Mouse (Mus musculus) heart, postnatal 10 days (tissue): ENCODE results near the gene Anapc15. TPM values are rescaled to one million over a fixed set of nuclear protein-coding genes. Genes with fewer than 3 reads are reported as not detected.

Experiments used
- DNase-seq, 2 experiments: peaks; one replicate each; pipeline ENCODE4 v3.0.0; 2021
- intact Hi-C: fragments of 180-260 bp; cut with DNase I; formaldehyde crosslinking; loops from one replicate; pipeline ENCODE4 v1.15.1; 2025
- total RNA-seq, 2 experiments: library from RNA; stranded (reverse); gene quantifications; 2 replicates each; pipeline ENCODE4 v1.2.3; 2021

Anapc15 gene
- 10 to 100 TPM; 21.5 to 28.7 TPM for total RNA-seq

- intact Hi-C loops = no loop called here
Measured at GRCm38 (mm10) chr7:101863415-101863814, at the start of gene Anapc15. Gene Anapc15, plus strand, starts transcription at chr7:101863715.

GRCm38 (mm10) chr7:101817861-101818401, 45.6 kb upstream of the Anapc15 start, which contains the start of gene Phox2a:
Gene Phox2a, plus strand, starts transcription at chr7:101818313.
- DNase-seq = no peak
- intact Hi-C loops = no loop called here

More at GRCm38 (mm10) chr7:101863415-101863814, at the start of gene Anapc15:
- DNase-seq = no peak

- intact Hi-C loops = loop anchor here (5.0 kb wide), 1 partner anchor 143 kb away; no protein-coding TSS in a partner anchor
- DNase-seq = no peak
Measured at GRCm38 (mm10) chr7:101820295-101821030, 43.1 kb upstream of the Anapc15 start.

GRCm38 (mm10) chr7:101821571-101822501, 41.7 kb upstream of the Anapc15 start:
- intact Hi-C loops = loop anchor here (5.0 kb wide), 1 partner anchor 145 kb away; no protein-coding TSS in a partner anchor

GRCm38 (mm10) chr7:101822836-101823757, 40.4 kb upstream of the Anapc15 start:
- DNase-seq = peak; percentile 40 to 54
- intact Hi-C loops = loop anchor here (5.0 kb wide), 1 partner anchor 146 kb away; no protein-coding TSS in a partner anchor

More at GRCm38 (mm10) chr7:101821571-101822501, 41.7 kb upstream of the Anapc15 start:
- peak; percentile 80 to 85 for DNase-seq

GRCm38 (mm10) chr7:101823758-101824630, 39.5 kb upstream of the Anapc15 start:
- DNase-seq = peak; percentile 42 to 62
- intact Hi-C loops = loop anchor here (5.0 kb wide), 1 partner anchor 147 kb away; no protein-coding TSS in a partner anchor

GRCm38 (mm10) chr7:101830373-101830772, 33.1 kb upstream of the Anapc15 start:
- DNase-seq = no peak
- intact Hi-C loops = no loop called here

GRCm38 (mm10) chr7:101831437-101831836, 32.1 kb upstream of the Anapc15 start:
- intact Hi-C loops = no loop called here

GRCm38 (mm10) chr7:101832372-101832771, 31.1 kb upstream of the Anapc15 start:
- DNase-seq = no peak
- intact Hi-C loops = no loop called here

More at GRCm38 (mm10) chr7:101831437-101831836, 32.1 kb upstream of the Anapc15 start:
- DNase-seq = no peak

GRCm38 (mm10) chr7:101833352-101833751, 30.2 kb upstream of the Anapc15 start:
- intact Hi-C loops = no loop called here
- DNase-seq = no peak

- intact Hi-C loops = no loop called here
- peak in 1 of 2 experiments; percentile 46 for DNase-seq
Measured at GRCm38 (mm10) chr7:101833916-101834584, 29.5 kb upstream of the Anapc15 start.

GRCm38 (mm10) chr7:101834903-101835302, 28.6 kb upstream of the Anapc15 start:
- no peak for DNase-seq
- intact Hi-C loops = no loop called here

GRCm38 (mm10) chr7:101835457-101836109, 27.9 kb upstream of the Anapc15 start:
- intact Hi-C loops = no loop called here
- DNase-seq = no peak

- DNase-seq = peak; percentile 79
- intact Hi-C loops = no loop called here
Measured at GRCm38 (mm10) chr7:101836271-101837153, 27.0 kb upstream of the Anapc15 start.

GRCm38 (mm10) chr7:101837154-101837605, 26.3 kb upstream of the Anapc15 start:
- DNase-seq = no peak
- intact Hi-C loops = no loop called here
